Mouse (Mus musculus) brain, embryonic 14.5 days (tissue): ENCODE data around the gene Syt16.

Source experiments
- CTCF ChIP-seq: fragments of 200-500 bp; IDR thresholded peaks from 2 replicates; pipeline ENCODE4 v1.5.1; 2012; ENCODE audit warnings: inconsistent platforms, mild to moderate bottlenecking, moderate library complexity, borderline replicate concordance; ENCODE audit not compliant: insufficient read depth, insufficient read length; ENCODE audit errors: extremely low read depth
- POLR2A ChIP-seq: fragments of 200-500 bp; IDR thresholded peaks from 2 replicates; pipeline ENCODE4 v1.6.1; 2012; ENCODE audit warnings: mild to moderate bottlenecking, inconsistent platforms, borderline replicate concordance; ENCODE audit not compliant: poor library complexity, insufficient read depth, insufficient read length, severe bottlenecking; ENCODE audit errors: extremely low read depth

- TF ChIP-seq CTCF (no peak), POLR2A (no peak)
These were observed 28.3 kb upstream of the Syt16 start for GRCm38 (mm10) chr12:73969142-73969541.
